Mouse (Mus musculus): ENCODE data around the gene Bmp2. TPM values are rescaled to one million over a fixed set of nuclear protein-coding genes. Genes with fewer than 3 reads are reported as not detected.

The Bmp2 gene
- polyA plus RNA-seq (2012; rRNA removed) = 1.2 and 2.1 TPM in 2 replicates

- peak; percentile 71 for DNase-seq (ENCODE audit: low read depth)
- 0 out of 2 replicates have a peak, but pooled peaks have one; percentile 5 for TF ChIP-seq CTCF (IDR thresholded peaks at IDR 0.05; ENCODE audit: borderline replicate concordance, extremely low read depth, insufficient read depth, insufficient read length)
- no peak for TF ChIP-seq POLR2A (IDR thresholded peaks at IDR 0.05; ENCODE audit: borderline replicate concordance, extremely low read depth, insufficient read depth, insufficient read length, poor library complexity, severe bottlenecking)
Observed at GRCm38 (mm10) chr2:133552031-133552841, at the start of gene Bmp2. Gene Bmp2 (plus strand): TSS chr2:133552159.

DNA sequence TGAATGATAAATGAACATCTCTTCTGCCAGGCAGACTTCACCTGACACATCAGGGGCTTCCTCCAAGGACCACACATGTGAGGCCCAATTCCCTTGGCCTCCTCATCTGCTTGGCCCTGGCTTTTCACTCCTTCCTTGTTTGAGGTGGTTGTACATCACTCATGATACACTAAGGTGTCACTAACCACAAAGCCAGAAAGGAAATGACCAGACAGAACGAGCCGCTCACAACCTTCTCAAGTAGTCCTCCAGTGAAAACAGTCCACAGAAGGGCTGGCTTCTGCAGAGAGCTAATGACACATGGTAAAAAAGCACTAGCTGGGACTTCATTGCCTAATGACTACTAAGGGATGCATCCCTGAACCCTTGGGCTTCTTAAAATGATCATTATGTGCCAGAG, 46.3 kb upstream of the Bmp2 start:
- DNase-seq (ENCODE audit: low read depth) = no peak
- no peak for TF ChIP-seq CTCF (IDR thresholded peaks at IDR 0.05; ENCODE audit: borderline replicate concordance, extremely low read depth, insufficient read depth, insufficient read length)
- no peak for TF ChIP-seq POLR2A (IDR thresholded peaks at IDR 0.05; ENCODE audit: borderline replicate concordance, extremely low read depth, insufficient read depth, insufficient read length, poor library complexity, severe bottlenecking)

DNA sequence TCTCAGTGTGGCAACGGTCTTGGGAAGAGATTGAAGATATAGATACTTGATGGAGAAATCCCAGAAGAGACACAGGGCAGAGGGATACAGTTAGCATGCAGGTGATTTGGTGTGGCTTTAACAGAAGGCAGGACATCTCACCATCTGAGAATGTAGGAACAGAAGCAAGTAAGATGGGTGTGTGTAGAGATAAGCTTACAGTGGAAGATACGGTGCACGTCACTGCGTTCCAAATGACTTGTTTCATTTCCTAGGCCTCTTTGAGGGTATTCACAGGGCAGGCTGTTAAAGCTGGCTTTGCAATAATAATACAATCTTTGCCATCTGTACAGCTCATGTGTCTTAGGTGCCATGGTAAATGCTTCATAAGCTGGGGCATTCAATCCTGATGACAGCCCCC, 44.9 kb upstream of the Bmp2 start:
- TF ChIP-seq CTCF (IDR thresholded peaks at IDR 0.05; ENCODE audit: borderline replicate concordance, extremely low read depth, insufficient read depth, insufficient read length) = no peak
- no peak for DNase-seq (ENCODE audit: low read depth)

- no peak for DNase-seq (ENCODE audit: low read depth)
Observed at GRCm38 (mm10) chr2:133509141-133509540, 42.8 kb upstream of the Bmp2 start.

DNA sequence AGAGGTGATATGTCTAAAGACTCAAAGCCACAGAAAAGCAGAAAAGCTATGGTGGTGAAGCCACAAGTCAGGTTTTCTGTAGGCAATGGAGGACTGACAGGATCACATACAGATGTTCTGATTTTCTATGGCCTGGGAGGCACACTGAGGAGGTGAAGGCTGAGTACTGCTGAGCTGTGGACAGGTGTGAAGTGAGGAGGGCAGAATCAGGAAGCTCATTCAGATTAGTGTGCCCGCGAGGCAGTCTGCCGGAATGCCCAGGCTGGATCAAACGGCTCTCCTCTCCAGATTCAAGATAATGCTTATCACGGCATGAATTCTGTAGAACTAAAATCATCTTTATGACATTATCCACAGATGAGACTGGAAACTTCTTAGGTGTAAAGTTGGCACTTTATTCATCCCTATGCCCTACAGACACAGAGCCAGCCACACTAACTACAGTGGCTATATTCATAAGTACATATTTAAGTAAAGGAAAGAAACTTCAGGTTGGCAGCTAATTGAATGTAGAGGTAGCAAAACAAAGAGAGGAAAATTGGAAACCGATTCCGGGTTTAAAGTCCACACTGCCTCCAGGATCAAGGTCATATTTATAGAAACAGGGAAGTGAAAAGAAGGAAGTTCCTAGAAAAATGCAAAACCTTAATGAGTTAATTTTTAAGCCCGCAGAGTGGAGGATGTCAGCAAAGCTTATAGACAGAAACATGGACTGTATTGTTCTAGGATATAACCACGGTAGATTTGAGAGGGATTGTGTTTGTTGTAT, 40.8 kb upstream of the Bmp2 start:
- DNase-seq (ENCODE audit: low read depth) = no peak
- TF ChIP-seq CTCF (IDR thresholded peaks at IDR 0.05; ENCODE audit: borderline replicate concordance, extremely low read depth, insufficient read depth, insufficient read length) = no peak
- TF ChIP-seq POLR2A (IDR thresholded peaks at IDR 0.05; ENCODE audit: borderline replicate concordance, extremely low read depth, insufficient read depth, insufficient read length, poor library complexity, severe bottlenecking) = no peak

More at GRCm38 (mm10) chr2:133509141-133509540, 42.8 kb upstream of the Bmp2 start:
- TF ChIP-seq CTCF (IDR thresholded peaks at IDR 0.05; ENCODE audit: borderline replicate concordance, extremely low read depth, insufficient read depth, insufficient read length) (no peak), POLR2A (IDR thresholded peaks at IDR 0.05; ENCODE audit: borderline replicate concordance, extremely low read depth, insufficient read depth, insufficient read length, poor library complexity, severe bottlenecking) (no peak)

DNA sequence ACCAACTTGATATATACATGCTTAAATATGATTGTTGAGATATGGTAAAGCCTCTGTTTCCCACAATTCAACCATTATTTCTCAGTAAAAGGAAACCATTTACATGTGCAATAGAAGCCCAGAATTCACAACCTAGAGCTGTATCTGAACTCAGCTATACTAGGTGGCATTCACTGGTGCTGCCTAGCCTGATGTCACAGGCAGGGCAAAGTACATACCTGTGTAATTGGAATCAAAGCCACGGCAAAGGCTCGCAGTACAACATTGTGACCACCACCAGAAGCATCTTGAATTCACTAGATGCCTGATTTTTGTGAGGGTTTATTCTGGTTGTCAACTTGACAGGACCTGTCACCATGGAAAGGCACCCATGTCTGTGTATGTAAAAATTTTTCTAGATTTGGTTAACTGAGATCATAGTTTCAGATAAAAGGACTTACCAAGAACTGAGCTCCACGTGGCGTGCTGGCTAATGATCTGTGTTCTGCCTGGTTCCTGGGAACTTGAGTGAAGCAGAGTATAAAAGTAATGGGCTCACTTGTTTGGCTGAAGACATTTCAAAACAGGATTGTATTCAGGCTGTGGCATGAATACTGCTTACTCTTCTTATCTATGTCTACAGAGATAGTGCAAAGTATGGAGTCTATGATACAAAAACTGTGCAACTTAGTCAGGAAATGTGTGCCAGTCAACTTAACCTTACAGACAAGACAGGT, 35.5 kb upstream of the Bmp2 start:
- TF ChIP-seq POLR2A (IDR thresholded peaks at IDR 0.05; ENCODE audit: borderline replicate concordance, extremely low read depth, insufficient read depth, insufficient read length, poor library complexity, severe bottlenecking) (no peak), CTCF (IDR thresholded peaks at IDR 0.05; ENCODE audit: borderline replicate concordance, extremely low read depth, insufficient read depth, insufficient read length) (no peak)
- no peak for DNase-seq (ENCODE audit: low read depth)

- no peak for DNase-seq (ENCODE audit: low read depth)
- TF ChIP-seq POLR2A (IDR thresholded peaks at IDR 0.05; ENCODE audit: borderline replicate concordance, extremely low read depth, insufficient read depth, insufficient read length, poor library complexity, severe bottlenecking) (no peak), CTCF (IDR thresholded peaks at IDR 0.05; ENCODE audit: borderline replicate concordance, extremely low read depth, insufficient read depth, insufficient read length) (no peak)
Observed at GRCm38 (mm10) chr2:133517867-133518266, 34.1 kb upstream of the Bmp2 start.

- no peak for DNase-seq (ENCODE audit: low read depth)
- TF ChIP-seq CTCF (IDR thresholded peaks at IDR 0.05; ENCODE audit: borderline replicate concordance, extremely low read depth, insufficient read depth, insufficient read length) = no peak
- TF ChIP-seq POLR2A (IDR thresholded peaks at IDR 0.05; ENCODE audit: borderline replicate concordance, extremely low read depth, insufficient read depth, insufficient read length, poor library complexity, severe bottlenecking) = no peak
Observed at GRCm38 (mm10) chr2:133521193-133521592, 30.8 kb upstream of the Bmp2 start.

GRCm38 (mm10) chr2:133522121-133522520, 29.8 kb upstream of the Bmp2 start:
- TF ChIP-seq CTCF (IDR thresholded peaks at IDR 0.05; ENCODE audit: borderline replicate concordance, extremely low read depth, insufficient read depth, insufficient read length) = no peak
- TF ChIP-seq POLR2A (IDR thresholded peaks at IDR 0.05; ENCODE audit: borderline replicate concordance, extremely low read depth, insufficient read depth, insufficient read length, poor library complexity, severe bottlenecking) = no peak
- no peak for DNase-seq (ENCODE audit: low read depth)

GRCm38 (mm10) chr2:133525621-133526181, 26.3 kb upstream of the Bmp2 start:
- DNase-seq (ENCODE audit: low read depth) = peak; percentile 49
- no peak for TF ChIP-seq POLR2A (IDR thresholded peaks at IDR 0.05; ENCODE audit: borderline replicate concordance, extremely low read depth, insufficient read depth, insufficient read length, poor library complexity, severe bottlenecking)
- TF ChIP-seq CTCF (IDR thresholded peaks at IDR 0.05; ENCODE audit: borderline replicate concordance, extremely low read depth, insufficient read depth, insufficient read length) = no peak

DNA sequence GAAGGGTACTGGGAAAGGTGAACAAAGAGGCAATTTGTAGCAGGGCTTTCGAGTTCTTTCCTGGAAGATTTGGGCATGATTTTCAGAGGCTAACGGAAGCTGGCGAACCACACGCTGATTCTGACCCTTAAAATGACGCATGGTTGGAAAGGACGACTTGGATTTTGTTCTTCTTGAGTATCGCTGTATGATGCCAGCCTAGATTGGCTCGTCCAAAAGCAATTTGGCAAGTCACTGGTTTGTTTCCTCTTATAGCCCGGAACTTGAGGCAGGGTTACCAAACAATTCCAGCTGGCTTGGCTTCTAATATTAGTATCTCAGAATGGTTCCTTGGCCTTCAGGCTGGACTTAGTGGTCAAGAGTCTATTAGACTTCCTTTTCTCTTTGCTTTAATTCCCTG, 22.6 kb upstream of the Bmp2 start:
- TF ChIP-seq CTCF (IDR thresholded peaks at IDR 0.05; ENCODE audit: borderline replicate concordance, extremely low read depth, insufficient read depth, insufficient read length) (no peak), POLR2A (IDR thresholded peaks at IDR 0.05; ENCODE audit: borderline replicate concordance, extremely low read depth, insufficient read depth, insufficient read length, poor library complexity, severe bottlenecking) (no peak)
- no peak for DNase-seq (ENCODE audit: low read depth)

All from brain, embryonic 14.5 days (tissue).